ENCODE assay signal across 30 mouse cellular contexts in genomic region chr14:122784701-122785100, GRCm38 (mm10).
"Had no signal": no experiment of that assay in that cellular context is flagged by ENCODE, and none has a peak within 500 bp of the region (broad histone marks: within the 10 kb centered on the region; RNA-seq: fewer than 3 reads in every experiment).

No protein-coding gene starts in this region.

- H3K27me3 ChIP-seq: limb, embryonic 12.5 days; limb, embryonic 13.5 days; limb, embryonic 15.5 days; liver, embryonic 12.5 days; liver, embryonic 13.5 days; liver, embryonic 15.5 days; lung, embryonic 15.5 days; midbrain, embryonic 12.5 days; midbrain, embryonic 13.5 days; midbrain, embryonic 15.5 days; neural tube, embryonic 12.5 days had no signal

- H3K27ac ChIP-seq: limb, embryonic 10.5 days; limb, embryonic 12.5 days; limb, embryonic 13.5 days; limb, embryonic 15.5 days; liver, embryonic 12.5 days; liver, embryonic 13.5 days; liver, embryonic 14.5 days; liver, embryonic 15.5 days; lung, embryonic 15.5 days; macrophage; midbrain, embryonic 10.5 days; midbrain, embryonic 12.5 days; midbrain, embryonic 13.5 days; midbrain, embryonic 15.5 days; neural tube, embryonic 12.5 days had no signal

- H3K4me3 ChIP-seq: limb, embryonic 10.5 days; limb, embryonic 12.5 days; limb, embryonic 13.5 days; limb, embryonic 15.5 days; liver, embryonic 12.5 days; liver, embryonic 13.5 days; liver, embryonic 15.5 days; lung, embryonic 15.5 days; megakaryocyte, embryonic 14.5 days; midbrain, embryonic 10.5 days; midbrain, embryonic 12.5 days; midbrain, embryonic 13.5 days; midbrain, embryonic 15.5 days; myocyte; neural tube, embryonic 12.5 days had no signal

- H3K4me1 ChIP-seq: limb, embryonic 10.5 days; limb, embryonic 12.5 days; limb, embryonic 13.5 days; limb, embryonic 15.5 days; liver, embryonic 12.5 days; liver, embryonic 13.5 days; liver, embryonic 15.5 days; lung, embryonic 15.5 days; midbrain, embryonic 10.5 days; midbrain, embryonic 12.5 days; midbrain, embryonic 13.5 days; midbrain, embryonic 15.5 days; neural tube, embryonic 12.5 days had no signal

- ATAC-seq: liver, embryonic 12.5 days; liver, postnatal 0 days; lung, postnatal 0 days; midbrain, embryonic 13.5 days; midbrain, embryonic 15.5 days; midbrain, embryonic 16.5 days had no signal

- DNase-seq: left cerebral cortex, postnatal 4 days; liver; liver, embryonic 13.5 days; liver, postnatal 0 days; lung, adult 18-20 months; lung, adult 2 months; lung, embryonic 14.5 days; lung, postnatal 10 days; lung, postnatal 14 days; lung, postnatal 36 days; lung, postnatal 4 days; midbrain, embryonic 14.5 days had no signal
